Mouse (Mus musculus) layer of hippocampus, adult 9-10 months (tissue): ENCODE data around the gene Slc7a15.
"Not testable (repeated sequence)": the region's sequence is repeated elsewhere in the genome, so short reads cannot be mapped to it uniquely, and the experiment has no call there.

Experiments used
- DNase-seq: peaks from one replicate; pipeline ENCODE4 v3.0.0; 2022; ENCODE audit warnings: low spot score

Gene Slc7a15

GRCm38 (mm10) chr12:8559876-8560275, 39.0 kb downstream of the Slc7a15 start:
- DNase-seq: not testable (repeated sequence)

DNA sequence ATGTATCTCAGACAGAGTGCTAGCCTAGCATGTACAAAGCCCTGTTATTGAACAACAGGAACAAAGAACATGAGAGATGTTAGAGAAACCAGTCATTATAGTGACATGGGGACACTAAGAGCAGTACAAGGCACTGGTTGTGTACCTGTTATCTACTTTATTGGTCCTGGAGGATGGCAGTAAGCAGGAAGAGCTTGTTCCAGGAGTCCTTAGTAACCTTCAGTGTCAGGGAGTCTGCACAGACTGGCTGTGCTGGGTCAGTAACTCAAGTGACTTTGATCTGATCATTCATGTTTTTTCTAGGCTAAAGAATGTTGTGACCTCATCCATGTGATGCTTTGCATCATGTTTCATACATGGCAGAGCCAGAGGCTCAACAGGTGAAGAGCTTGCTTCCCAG, 42.7 kb downstream of the Slc7a15 start:
- no peak for DNase-seq

- DNase-seq: no peak
These were observed 43.4 kb downstream of the Slc7a15 start for GRCm38 (mm10) chr12:8555419-8555818.

GRCm38 (mm10) chr12:8547357-8547756, 51.5 kb downstream of the Slc7a15 start:
- DNase-seq: peak; percentile 33

- DNase-seq: no peak
These were observed 52.1 kb downstream of the Slc7a15 start for GRCm38 (mm10) chr12:8546801-8547200.

DNA sequence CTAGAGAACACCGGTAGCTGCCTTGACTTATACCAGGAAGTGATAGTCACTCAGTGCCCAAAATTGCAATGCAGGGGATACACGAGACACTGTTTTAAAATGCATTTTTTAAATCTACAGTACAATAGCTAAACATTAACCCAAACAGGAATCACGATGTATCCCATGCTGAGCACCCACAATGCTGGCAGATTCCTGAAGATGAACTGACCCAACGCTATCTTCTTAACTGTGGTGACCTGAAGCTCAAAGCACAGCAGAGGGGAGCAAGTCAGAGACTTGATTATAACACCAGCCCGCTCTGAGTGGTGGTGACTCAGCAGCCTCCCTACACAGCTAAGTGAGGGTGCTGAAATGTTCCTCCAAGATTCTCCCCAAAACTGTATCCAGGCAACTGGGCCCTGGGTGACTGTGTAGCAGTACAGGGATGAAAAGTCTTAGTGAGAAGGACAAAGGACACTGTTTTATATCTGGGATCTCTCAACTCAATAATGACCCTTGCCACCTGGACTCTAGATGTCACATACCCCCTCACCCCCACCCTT, 53.7 kb downstream of the Slc7a15 start:
- no peak for DNase-seq

GRCm38 (mm10) chr12:8542371-8542770, 56.5 kb downstream of the Slc7a15 start:
- no peak for DNase-seq

DNA sequence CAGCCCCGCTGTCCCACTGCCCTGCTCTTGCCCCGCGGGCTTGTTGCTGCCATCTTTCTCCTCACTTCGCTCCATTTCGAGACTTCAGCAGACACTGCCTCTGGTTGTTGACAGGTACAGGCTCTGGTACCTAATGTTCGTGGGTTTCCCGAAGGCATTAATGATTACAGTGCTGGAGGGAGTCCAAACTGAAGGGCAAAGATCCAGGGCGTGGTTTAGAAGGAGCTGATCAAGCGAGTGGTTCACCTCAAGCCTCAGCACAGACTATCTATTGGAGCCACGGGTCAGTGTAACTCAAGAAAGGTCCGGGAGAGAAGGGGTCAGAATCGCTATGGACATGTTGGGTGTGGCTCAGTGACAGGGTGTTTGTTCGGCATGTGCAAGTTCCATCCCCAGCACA, 59.4 kb downstream of the Slc7a15 start:
- DNase-seq: no peak

DNA sequence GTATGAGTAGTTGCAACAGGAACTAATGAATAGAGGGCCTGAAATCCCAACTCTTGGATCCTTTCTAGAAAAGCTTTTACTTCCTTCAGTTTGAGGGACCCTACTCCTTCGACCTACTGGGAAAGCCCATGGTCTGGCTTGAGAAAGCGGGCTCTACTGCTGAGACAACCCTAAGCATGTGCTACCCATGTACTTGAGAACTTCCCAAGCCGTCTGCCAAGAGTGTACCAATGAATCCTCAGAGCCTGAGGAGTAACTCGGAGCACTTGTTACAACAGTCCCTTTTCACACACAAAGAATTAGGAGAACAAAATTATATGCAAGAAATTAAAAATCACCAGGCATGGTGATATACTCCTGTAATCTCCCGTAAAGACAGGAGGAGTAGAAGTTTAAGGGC, 61.6 kb downstream of the Slc7a15 start:
- DNase-seq: no peak

GRCm38 (mm10) chr12:8536221-8536965, 62.5 kb downstream of the Slc7a15 start:
- DNase-seq: no peak

DNA sequence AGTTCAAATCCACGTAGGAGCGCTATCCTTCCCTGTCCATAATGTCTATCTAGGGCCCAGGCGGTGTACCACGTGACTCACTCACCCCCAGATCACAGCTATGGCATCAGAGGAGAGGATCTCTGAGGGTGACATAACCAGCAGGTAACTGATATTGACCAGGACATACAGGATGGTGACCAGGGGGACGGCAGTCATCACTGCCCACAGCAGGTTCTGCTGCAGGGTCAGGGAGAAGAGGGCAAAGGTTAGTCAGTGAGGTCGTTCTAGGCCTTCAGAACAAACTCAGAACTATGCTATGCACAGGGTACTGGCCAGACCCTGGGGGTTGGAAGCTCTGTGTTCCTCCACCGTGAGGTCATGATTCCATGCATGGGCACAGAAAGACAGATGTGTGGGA, 63.3 kb downstream of the Slc7a15 start:
- no peak for DNase-seq

GRCm38 (mm10) chr12:8534915-8535314, 64.0 kb downstream of the Slc7a15 start:
- no peak for DNase-seq

DNA sequence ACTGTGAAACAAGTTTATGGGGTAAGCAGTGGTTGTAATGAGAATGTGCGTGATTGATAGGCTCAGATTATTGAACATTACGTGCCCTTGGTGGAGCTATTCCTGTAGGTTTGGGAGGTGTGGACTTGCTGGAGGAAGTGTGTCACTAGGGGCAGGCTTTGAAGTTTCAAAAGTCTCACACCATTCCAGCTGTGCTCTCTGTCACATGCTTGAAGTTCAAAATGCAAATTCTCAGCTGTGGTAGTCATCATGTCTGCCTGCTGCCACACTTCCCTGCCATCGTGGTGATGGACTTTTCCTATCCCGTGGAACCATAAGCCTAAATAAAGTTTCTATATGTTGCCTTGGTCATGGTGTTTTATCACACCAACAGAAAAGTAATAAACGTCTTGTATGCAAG, 71.1 kb downstream of the Slc7a15 start:
- no peak for DNase-seq

DNA sequence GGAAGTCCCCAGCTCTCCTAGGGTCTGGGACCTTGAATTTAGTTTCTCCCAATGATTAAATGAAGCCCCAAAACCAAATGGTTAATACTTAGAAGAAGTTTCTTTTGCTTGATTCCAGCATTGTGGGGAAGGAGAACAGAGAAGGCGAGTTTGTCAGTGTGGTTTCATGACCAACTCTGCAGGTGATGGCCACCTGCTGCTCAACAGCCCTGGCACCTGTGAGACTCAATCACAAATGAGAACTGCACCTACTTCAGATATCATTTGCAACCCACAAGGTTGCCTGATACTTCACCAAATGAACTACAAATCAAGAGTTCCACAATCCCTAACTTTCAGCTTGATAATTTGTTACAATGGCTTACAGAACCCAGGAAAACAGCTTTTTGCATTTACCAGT, 71.7 kb downstream of the Slc7a15 start:
- no peak for DNase-seq

- no peak for DNase-seq
These were observed 74.8 kb downstream of the Slc7a15 start for GRCm38 (mm10) chr12:8524062-8524461.

DNA sequence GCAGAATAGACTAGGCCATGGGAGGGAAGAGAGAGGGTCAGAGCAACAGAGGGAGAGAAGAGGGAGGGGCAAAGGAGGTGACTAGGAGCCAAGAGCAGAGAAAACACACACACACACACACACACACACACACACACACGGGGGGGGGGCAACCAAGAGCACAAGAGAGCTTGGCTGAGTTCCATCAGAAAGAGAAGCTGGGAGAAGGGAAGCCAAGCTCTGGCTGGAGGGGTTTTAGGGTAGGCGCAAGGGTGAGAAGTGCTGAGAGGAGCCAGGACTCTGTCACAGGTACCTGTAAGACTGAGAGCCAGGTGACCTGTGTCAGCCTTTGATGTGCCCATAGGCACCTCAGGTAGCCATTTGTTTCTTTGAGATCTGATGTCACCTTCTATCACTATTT, 76.2 kb downstream of the Slc7a15 start:
- DNase-seq: no peak

- no peak for DNase-seq
These were observed 77.4 kb downstream of the Slc7a15 start for GRCm38 (mm10) chr12:8521375-8522047.

DNA sequence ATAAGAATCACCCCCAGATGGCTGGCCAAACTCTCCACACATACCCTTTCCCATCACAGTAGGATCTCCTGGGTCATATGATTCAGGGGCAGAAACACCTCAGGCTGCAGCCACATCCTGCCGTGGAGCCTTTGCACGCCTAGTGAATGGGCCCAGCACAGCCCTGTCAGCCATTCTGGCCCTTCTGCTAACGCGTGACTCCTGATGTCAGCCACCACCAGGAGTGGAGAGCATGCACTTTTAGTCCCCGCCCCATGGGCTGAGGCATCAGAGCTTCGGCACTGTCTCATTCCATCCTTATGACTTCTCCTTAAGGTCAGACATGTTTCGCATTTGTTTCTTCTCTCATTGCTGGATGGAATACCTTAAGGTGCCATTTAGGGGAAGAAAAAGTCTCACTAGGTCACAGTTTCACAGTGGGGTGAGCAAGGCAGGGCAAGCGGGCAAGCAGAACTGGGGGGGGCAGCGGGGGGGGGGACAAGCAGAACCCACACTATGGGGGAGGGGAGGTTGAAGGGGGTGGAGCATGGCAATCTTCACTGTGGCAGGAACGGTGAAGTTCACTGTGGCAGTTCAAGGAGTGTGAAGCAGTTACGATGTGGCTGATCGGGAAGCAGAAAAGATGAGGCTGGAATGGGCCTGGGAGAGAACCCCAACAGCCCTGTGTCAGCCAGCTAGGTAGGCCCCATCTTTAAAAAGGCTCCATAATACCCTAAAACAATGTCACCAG, 79.3 kb downstream of the Slc7a15 start:
- DNase-seq: no peak

DNA sequence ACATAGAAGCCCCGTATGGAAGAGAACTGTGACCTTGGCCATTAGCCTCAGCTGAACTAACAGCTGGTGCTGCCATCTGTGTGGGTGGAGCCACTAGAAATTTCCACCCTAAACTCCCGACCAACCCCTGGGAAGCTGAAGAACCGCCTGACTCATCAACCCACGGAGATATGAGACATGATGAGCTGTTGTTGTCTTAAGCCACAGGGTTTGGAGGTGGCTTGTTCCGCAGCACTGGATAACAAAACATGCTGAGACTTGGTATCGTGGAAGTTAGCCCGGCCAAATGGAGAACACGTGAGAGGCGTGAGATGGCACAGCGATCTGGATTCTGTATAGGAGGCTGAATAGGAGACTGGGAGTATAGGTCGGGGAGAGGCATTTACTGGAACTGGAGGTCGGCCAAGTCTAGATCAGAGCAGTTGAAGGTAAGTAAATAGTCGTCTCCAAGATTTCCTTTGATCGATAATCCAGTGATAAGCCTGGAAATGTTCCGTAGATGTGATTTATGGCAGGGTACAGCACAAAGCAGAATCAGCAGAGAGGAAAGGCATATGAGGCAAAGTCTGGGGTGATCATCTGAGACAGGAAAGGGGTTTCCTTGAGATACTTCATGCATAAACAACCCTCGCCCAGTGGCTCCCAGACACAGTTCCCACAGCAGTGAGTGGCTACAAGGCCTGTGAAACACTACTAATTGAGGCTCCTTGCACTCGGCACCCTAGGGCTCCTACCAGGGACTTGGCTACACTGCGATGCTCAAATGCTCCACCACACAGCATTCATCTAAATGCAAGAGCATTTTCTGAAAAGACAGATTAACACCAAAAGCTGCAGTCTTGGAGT, 87.6 kb downstream of the Slc7a15 start:
- no peak for DNase-seq

- DNase-seq: no peak
These were observed 88.4 kb downstream of the Slc7a15 start for GRCm38 (mm10) chr12:8510317-8510988.

- no peak for DNase-seq
These were observed 89.2 kb downstream of the Slc7a15 start for GRCm38 (mm10) chr12:8509693-8510092.
